Mouse (Mus musculus): ENCODE data around the gene Rnf220.

DNA sequence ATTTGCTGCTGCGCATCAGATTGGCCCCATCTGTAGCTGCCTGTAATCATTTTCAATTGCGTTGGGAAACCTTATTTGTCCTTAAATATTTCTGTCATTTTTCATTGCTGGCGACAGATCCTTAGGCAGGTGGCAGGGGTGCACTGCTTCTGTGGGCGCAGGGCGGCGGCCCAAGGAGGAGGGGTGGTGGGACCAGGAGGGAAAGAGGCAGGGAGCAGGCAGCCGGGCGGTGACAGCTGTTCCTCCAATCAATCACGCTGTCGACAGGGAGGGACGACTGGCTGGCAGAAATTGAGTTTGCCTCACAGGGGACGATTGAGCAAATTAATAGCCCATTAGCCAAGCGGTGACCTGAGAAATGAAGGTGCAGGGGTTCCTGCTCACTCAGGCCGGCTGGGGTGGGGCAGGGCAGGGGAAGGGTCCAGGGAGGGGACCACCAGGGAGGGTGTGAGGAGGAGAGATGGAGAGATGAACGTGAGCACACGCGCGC is 179.1 kb downstream of the Rnf220 start:
- TF ChIP-seq SIN3A (IDR thresholded peaks at IDR 0.05; ENCODE audit: low read length) (no peak), EP300 (IDR thresholded peaks at IDR 0.05; ENCODE audit: low read length) (no peak), POLR2A (IDR thresholded peaks at IDR 0.05; ENCODE audit: low read depth, low read length) (no peak), RCOR1 (conservative IDR thresholded peaks at IDR 0.05; ENCODE audit: low read depth, low read length) (no peak), USF1 (IDR thresholded peaks at IDR 0.05; ENCODE audit: low read depth, low read length) (no peak), MAX (IDR thresholded peaks at IDR 0.05; ENCODE audit: low read length) (no peak)

Data from CH12.LX (cell line).